Mouse (Mus musculus): ENCODE results near the gene Zfp266.
"Not testable (repeated sequence)": the region's sequence is repeated elsewhere in the genome, so short reads cannot be mapped to it uniquely, and the experiment has no call there.

Zfp266 gene

DNA sequence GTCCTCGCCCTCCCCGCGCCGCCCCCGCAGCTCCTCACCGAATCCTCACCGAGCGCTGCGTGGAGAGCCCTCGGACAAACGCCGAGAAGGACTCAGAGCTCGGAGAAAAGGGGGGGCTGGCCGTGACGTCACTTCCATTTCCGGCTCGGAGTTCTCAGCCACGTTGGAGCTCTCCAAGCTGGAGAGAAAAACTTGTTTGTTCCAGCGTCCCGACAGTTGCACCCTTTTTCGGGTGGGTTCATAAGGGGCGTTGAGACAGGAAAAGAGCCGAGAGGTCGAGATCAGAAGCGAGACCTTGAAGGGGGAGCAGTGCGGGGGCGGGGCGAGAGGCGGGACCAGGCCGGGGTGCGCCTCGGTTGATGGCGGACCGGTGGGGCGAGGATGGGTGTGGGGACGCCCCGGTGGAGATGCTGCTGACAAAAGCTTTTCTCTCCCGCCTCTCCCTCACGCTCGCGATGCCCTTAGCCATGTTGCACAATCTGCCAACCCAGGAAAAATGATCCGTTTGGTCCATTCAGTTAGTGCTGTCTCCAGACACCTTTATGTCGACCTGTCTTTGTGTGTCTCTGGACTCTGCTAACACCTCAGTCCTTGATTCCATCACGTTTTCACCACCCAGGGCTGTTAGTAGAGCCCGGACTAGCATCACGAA, at the start of gene Zfp266:
Gene Zfp266 (minus strand): TSS at position 112 of the 652 bp plus-strand sequence.
- DNase-seq (ENCODE audit: low spot score in 2 of 2): peak; percentile 87 to 89

DNA sequence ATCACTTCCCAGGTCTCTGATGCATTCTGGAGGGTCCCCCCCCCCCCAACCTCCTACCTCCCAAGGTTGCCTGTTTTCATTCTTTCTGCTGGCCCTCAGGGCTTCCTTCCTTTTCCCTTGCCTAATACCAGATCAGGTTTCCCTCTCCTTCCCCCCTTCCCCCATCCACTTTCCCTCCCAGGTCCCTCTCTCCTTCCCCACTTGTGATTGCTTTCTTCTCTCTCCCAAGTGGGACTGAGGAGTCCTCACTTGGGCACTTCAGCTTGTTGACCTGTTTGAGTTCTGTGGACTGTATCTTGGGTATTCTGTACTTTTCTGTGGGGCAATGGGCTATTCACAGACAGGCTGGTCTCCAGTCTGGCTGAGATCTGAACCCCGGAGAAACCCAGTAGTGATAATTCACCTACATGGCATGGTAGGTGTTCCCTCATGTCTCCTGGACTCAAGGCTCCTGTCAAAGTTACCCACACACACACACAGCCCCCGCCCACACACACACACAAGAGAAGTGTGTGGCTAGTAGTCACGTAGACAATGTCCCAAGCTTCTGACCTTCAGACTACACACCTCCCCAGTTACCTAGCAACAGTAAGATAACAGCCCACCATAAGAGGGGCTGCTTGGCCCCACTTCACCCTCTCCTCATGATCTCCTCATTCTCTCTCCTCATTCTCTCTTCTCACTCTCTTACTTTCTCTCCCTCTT, 44.3 kb upstream of the Zfp266 start:
- DNase-seq (ENCODE audit: low spot score in 2 of 2): not testable (repeated sequence)

DNA sequence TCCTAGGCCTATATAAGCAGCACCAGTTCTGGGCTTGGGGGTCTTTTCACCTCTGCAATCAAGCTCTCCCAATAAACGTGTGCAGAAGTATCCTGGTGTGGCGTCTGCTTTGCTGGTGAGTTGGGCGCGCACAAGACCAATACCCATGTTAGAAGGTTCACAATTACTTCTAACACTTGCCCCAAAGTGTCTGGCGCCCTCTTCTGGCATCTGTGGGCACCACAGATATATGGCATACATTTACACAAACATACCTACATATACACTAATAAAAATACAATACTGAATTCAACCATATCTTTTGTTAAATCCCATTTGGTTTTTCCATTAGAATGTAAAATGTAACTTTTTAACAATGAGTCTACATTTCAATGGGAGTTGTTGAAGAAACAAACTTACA, 41.0 kb upstream of the Zfp266 start:
- DNase-seq (ENCODE audit: low spot score in 2 of 2): no peak

DNA sequence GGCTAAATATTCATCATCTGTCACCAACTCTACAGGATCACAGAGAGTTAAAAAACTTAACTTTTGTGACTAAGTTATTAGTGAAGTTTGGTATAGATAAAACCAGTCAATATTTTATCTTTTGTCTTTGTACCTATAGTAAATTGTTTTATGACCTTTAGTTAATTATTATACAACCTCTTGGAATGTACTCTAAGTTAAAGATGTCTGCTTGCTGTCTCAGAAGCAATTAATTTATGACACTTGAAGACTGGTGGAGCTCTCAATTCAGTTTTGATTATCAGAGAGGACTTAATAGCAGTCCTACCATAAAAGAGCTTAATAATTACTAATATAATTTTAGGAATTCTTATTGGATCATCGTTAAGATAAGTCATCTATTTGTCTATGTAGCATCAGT, 31.5 kb upstream of the Zfp266 start:
- DNase-seq (ENCODE audit: low spot score in 2 of 2): no peak

DNA sequence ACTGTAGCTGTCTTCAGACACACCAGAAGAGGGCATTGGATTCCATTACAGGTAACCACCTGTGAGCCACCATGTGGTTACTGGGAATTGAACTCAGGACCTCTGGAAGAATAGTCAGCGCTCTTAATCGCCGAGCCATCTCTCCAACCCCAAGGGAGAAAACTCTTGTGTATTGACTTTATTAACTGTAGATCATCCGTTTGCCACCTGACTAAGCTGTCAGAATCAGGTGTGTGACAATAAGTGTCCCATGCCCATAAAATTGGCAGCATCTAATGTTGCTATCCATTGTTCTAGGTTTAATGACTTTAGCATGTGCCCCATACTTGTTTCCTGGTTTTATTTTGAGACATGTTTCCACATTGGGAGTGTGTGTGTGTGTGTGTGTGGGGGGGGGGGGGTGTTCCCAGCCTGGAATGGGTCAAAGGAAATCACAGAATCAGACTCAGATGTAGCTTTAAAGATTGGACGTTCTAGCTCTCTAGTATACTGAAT, 30.6 kb upstream of the Zfp266 start:
- DNase-seq (ENCODE audit: low spot score in 2 of 2): no peak

DNA sequence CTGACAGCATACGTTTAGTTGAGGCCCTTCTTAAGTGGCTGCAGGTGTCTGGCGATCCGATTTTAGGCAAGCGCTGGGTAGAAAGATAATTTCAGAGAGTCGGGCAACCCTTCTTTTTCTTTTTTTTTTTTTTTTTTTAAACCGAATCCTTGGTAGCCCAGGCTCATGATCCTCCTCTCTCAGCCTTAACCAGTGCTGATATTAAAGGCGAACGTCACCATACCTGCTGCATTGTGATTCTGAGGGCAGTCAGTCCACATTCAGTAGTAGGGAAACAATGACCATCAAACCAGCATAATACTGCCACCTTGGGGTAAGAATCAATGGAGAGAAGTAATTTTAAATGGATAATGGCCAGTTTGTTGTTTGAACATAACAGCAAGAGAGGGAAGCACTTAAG, 23.9 kb upstream of the Zfp266 start:
- no peak for DNase-seq (ENCODE audit: low spot score in 2 of 2)

DNA sequence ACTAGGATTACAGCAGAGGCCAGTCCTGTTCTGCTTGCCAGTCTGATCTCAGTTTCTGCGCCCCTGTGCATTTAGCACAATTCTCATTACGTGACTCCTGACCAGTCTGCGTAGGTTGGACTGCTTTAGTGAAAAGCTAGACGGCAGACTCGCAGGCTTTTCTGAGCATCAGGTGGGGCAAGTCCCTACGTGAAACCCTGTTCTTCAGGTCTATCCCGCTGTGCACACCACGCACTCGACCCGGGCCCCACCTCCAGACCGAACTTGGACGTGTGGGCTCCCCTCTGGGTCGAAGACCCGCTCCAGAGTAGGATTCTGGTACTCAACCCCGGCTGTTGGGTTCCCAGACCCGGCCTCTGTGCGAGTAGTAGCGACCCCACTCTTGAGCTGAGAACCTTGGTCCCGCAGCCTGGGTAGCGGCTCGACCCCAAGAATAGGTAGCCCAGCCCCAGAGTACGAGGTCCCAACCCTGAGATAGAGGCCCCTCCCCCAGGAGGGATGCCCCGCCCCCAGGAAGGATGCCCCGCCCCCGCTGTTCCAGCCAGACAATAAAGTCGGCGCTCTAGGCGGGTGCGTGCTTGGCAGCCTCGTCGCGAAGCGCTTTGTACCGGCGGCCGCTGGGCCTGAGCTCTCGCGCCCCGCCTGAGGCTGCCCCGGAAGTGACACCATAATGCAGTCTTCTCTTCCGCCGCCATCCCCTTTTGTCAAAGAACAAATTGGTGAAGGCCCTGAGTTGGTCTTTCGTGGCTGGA, 23.0 kb upstream of the Zfp266 start:
- peak; percentile 66 to 76 for DNase-seq (ENCODE audit: low spot score in 2 of 2)

DNA sequence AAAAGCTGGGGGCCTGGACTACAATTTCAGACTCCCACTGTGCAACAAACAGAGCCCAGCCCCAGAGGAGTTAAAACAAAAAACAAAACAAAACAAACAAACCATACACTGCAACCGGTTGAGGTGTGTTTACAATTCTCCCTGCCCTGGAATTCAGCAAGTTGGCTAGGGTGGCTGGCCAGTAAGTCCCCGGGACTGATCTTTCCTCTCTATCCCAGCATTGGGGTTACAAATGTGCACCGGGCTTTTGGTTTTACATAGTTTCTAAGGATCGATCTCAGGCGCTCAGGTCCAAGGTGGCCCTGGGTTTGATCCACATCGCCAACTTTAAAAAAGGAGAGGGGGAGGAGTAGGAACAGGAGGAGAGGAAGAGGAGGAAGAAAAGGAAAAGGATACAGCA, 22.3 kb upstream of the Zfp266 start:
- DNase-seq (ENCODE audit: low spot score in 2 of 2): no peak

DNA sequence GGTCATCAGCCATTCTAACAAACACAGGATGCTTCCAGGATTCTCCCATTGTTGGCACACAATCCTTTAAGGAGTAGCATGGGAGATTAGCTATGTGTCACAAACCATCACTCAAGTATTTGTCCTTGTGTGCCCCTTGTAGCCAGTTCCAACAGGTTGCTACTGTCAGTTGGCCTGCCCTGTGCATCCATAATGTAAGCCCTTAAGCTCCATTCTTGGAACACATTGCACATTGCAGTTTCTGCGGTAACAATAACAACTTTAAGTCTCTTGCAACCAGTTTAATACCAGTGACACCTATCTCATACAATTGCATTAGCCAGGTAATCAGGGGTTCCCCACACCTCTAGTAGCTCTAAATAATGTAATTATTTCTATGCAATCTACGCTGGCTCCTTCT, 15.4 kb upstream of the Zfp266 start:
- DNase-seq (ENCODE audit: low spot score in 2 of 2): no peak

DNA sequence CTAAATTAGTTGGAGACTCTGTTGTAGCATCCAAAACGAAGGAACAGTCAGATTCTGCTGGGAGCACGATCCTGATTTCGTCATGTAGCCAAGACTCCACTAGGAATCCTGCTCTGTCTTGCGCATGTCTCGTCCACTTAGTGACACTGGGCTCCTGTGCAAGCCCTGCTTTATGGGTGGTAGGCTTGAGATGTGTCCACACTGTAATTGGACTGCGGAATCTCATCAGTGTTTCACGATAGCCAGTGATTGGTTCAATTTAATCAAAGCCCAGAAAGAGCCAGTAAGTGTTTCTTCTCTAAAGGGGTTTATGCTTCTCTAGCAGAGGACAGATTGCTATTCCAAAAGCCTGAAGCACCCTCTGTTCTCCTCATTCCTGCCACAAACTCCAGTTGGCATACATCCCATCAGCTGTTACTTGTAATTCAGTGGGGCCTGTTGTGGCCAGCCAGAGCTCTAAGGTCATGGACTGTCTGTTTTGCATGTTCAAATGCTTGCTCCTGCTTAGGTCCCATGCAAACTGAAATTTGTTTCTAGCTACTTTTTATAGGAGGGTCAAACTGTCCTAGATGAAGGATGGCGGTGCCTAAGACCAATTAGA, 13.2 kb upstream of the Zfp266 start:
- DNase-seq (ENCODE audit: low spot score in 2 of 2): no peak

DNA sequence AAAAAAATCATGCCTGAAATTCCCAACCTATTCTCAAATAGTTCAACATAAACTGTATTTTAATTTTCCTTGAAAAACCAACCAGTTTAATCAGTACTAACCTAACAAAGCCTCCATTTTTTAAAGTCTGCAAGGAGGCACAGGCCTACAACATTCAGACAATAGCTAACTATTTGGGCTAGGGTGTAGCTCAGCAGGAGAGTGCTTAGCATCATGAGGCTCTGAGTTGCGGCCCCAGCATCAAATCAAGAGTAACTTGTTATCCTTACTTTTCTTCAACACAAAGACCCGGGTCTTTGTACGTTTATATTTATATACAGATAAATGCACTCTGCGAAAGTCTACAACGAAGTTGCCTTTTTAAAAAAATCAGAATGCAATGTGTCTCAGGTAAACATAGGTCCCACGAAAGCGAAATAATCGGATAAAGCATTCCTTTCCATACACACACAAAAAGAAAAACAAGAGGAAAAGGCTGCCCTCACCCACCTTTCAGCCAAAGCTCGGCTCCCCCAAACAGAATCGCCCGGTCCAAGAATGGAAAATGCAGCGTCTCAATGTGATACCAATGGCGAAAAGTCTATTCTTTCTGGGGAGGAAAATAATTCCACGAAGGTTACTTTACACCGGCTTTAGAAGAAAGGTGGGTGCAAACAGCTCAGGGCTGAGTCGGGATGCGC, 546 bp downstream of the Zfp266 start:
- no peak for DNase-seq (ENCODE audit: low spot score in 2 of 2)

DNA sequence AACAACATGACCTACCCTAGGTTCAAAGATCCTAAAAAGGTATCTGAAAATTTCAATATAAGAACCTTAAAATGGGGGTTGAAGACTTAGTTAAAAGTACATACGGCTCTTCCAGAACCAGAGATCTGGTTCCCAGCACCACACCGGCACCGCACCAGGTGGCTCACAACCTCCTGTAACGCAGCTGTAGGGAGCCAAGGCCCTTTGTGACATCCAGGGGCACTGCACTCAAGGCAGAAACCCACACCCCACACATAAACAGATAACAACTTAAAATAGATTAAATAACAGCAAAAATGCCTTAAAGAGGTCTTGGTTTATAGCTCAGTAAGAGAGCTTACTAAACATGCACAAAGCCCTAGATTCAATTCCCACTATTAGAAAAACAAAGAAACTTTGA, 1.3 kb downstream of the Zfp266 start:
- DNase-seq (ENCODE audit: low spot score in 2 of 2): no peak

DNA sequence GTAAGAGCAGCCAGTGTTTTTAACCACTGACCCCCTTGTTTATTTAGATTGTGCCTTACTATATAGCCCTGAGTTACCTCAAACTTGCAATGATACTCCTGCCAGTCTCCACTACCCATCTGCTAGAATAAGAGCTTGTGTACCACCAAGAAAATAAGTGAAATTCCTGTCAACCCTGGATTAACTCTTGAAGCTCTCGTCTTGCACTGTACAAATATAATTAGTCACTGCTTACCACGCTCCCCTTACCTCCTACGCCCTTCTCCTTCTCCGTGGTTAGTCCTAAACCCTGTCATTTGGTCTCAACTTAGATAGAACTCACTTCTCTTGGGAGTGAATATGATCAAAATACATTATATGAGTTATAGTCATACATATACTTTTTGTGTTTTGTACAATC, 2.5 kb downstream of the Zfp266 start:
- no peak for DNase-seq (ENCODE audit: low spot score in 2 of 2)

DNA sequence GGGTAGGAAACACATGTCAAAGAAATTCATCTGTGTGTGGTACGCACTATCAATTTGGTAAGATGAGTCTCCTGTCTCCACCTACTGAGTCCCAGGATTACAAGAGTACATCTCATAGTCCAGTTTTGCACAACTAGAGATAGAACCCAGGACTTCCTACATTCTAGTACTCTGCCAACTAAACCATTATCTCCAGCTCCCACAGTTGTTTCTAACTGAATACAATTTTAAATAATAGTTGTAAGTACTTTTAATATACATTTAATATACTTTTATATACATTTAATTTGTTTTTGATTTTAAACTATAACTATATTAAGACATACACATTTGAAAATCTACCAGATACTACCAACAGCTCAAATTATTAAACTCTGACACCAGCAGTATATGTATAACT, 3.5 kb downstream of the Zfp266 start:
- DNase-seq (ENCODE audit: low spot score in 2 of 2): no peak

DNA sequence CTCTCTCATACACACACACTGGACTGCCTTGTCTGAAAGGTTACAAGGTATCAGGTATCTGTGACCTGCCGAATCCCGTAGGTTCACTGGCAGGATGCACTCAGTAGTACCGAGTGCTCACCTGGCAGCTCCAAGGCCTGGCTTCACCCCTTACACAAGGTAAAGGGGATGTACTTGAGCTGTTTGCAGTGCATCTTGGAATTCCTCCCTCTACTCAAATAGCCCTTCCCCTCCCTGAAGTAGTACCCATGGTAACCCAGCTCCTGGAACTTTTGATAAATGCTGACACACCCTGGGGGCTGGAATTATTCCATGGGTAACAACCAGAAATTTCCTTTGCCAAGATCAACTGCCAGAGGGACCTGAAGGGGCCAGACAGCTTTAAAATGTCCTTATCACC, 7.2 kb downstream of the Zfp266 start:
- no peak for DNase-seq (ENCODE audit: low spot score in 2 of 2)

DNA sequence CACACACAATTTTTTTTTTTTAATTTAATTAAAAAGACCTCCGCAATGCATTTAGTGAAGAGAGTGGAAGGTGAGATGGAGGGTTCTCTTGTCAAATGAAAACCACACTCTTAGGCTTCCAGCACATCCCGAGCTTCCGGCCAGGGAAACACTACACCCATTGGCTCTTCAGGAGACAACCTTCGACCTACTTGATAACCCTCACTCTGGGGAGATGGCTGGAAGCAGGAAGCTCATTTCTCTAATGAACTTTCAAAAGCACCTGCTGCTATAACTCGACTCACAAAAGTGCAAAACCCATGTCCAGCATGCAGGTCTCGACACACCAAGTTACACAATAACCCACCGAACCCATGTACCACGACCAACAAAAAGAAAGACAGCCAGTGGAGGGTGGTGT, 8.5 kb downstream of the Zfp266 start:
- no peak for DNase-seq (ENCODE audit: low spot score in 2 of 2)

DNA sequence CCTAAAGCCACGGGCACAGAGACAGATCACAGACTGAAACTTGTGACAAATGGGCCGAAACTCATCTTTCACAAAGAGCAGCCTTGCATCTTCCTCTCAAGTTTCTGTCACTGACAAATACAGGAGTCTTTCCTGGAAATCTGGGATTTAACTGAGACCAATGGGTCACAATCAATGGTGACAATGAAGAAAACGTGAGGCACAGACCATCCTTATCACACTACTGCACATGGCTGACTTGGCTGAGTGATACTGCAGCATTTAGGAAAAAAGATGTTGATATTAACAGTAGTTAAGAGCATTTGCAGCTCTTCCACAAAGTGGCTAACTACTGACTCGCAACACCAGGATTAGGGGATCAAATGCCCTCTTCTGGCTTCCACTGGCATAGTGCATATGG, 9.6 kb downstream of the Zfp266 start:
- no peak for DNase-seq (ENCODE audit: low spot score in 2 of 2)

DNA sequence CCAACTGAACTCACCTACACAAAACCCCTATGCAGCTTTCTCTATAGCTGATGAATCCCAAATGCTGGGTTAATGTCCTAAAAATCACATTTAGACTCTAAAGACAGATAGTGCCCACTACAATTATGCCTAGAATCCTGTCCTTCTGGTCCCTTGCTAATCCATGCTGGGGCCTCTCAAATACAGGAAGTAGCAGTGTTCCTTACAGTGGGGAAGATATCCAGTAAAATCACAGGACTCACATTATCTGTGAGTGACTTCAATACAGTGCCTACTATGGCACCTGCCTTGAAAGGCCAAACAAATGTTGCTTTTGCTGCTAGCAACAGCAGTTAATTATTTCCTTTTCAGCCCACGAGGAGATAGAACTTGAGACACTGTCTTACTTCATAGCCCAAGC, 10.9 kb downstream of the Zfp266 start:
- no peak for DNase-seq (ENCODE audit: low spot score in 2 of 2)

DNA sequence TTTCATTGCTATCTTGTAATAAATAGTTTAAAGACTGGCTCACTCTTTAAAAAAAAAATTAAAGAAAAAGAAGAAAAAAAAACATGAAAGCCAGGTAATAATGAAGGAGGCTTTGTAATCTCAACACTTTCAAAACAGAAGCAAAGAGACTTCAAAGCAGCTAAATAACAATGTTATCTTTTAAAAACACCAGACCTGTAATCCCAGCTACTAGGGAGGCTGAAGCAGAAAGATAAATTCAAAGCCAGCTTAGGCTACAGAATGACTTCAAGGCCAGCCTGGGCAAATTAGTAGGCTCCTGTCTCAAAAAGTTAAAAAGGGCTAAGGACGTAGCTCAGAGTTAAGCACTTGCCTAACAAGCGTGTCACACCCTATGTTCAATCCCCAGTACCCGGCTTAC, 11.5 kb downstream of the Zfp266 start:
- no peak for DNase-seq (ENCODE audit: low spot score in 2 of 2)

DNA sequence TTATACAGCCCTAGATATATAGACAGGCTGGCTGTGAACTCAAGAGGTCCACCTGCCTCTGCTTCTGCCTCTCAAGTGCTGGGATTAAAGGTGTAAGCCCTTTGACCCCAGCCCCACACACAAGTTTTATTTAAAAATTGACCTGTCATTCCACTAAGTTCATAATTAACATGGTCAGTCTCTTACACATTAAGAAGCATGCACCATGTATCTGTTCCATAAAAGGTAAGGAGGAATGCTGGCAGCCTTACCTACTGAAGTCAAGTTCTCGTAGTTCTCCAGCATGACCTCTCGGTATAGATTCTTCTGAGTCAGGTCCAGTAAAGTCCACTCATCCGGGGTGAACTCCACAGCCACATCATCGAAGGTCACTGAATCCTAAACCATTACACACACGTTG, 16.4 kb downstream of the Zfp266 start:
- no peak for DNase-seq (ENCODE audit: low spot score in 2 of 2)

DNA sequence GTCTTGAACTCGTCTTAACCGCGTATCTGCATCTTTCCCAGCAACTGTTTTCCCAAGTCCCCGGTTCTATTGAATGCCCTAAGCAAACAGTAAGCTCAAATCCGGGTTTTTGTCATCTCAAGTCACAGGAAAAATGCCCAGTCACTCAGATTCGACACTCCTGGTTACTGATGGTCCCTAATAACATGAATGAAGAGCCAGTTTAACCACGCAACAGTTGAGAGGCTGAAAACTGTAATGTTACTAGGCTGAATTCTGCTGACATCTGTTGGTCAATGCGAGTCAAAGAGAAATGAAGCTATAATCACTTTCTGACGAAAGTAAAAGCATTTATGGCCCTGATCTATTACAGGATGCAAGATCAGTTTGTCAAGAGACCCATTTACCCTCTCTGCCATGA, 27.9 kb downstream of the Zfp266 start:
- DNase-seq (ENCODE audit: low spot score in 2 of 2): peak in 1 of 2 experiments; percentile 2
